Mouse (Mus musculus) intestine, embryonic 14.5 days (tissue): ENCODE data around the gene Cadm2. TPM values are rescaled to one million over a fixed set of nuclear protein-coding genes. Genes with fewer than 3 reads are reported as not detected.

Experiments used
- ATAC-seq: fragments of 200-750 bp; cut with Nextera tagmentation; replicated peaks from 2 replicates; pipeline ENCODE4 v1.8.0; 2017; ENCODE audit warnings: low read depth, moderate number of reproducible peaks, moderate TSS enrichment, moderate library complexity; ENCODE audit not compliant: low FRiP score, low TSS enrichment
- DNase-seq: peaks from one replicate; pipeline ENCODE4 v3.0.0-alpha.2; 2018; ENCODE audit warnings: low spot score
- H3K27ac ChIP-seq: fragments of 300-500 bp; sonication (generic); 2 replicates; pipeline ENCODE4 v1.5.1; 2014; ENCODE audit warnings: low read depth, mild to moderate bottlenecking, control low read depth
- H3K27me3 ChIP-seq: fragments of 300-500 bp; sonication (generic); replicated peaks from 2 replicates; pipeline ENCODE4 v1.6.1; 2014; ENCODE audit warnings: low read length, control low read depth; ENCODE audit not compliant: control insufficient read depth, insufficient read depth
- H3K36me3 ChIP-seq: fragments of 300-500 bp; sonication (generic); 2 replicates; pipeline ENCODE4 v1.6.1; 2014; ENCODE audit warnings: low read length, control low read depth; ENCODE audit not compliant: control insufficient read depth, insufficient read depth
- H3K4me1 ChIP-seq: fragments of 300-500 bp; sonication (generic); replicated peaks from 2 replicates; pipeline ENCODE4 v1.6.1; 2014; ENCODE audit warnings: low read length, control low read depth, mixed read lengths; ENCODE audit not compliant: control insufficient read depth, insufficient read depth
- H3K4me2 ChIP-seq: fragments of 300-500 bp; sonication (generic); 2 replicates; pipeline ENCODE4 v1.6.1; 2014; ENCODE audit warnings: low read length
- H3K4me3 ChIP-seq: fragments of 300-500 bp; sonication (generic); 2 replicates; pipeline ENCODE4 v1.5.1; 2014; ENCODE audit warnings: low read depth, low read length, control low read depth, mixed read lengths
- H3K9ac ChIP-seq: fragments of 300-500 bp; sonication (generic); 2 replicates; pipeline ENCODE4 v1.6.1; 2014; ENCODE audit warnings: mild to moderate bottlenecking, low read length
- H3K9me3 ChIP-seq: fragments of 300-500 bp; sonication (generic); 2 replicates; pipeline ENCODE4 v1.6.1; 2016; ENCODE audit warnings: low read length, control low read depth; ENCODE audit not compliant: control insufficient read depth
- WGBS: fragments of 180-500 bp; shearing (Covaris S2); extraction: QIAGEN DNeasy Blood & Tissue Kit; methylation state at CpG from one replicate; pipeline ENCODE4 v1.1.7; 2014; 5-methylcytosine and 5-hydroxymethylcytosine counted together
- polyA plus RNA-seq: library from polyadenylated mRNA; unstranded; fragments of >200 nt; fragmentation: Nextera tagmentation; extraction: Ambion mirVana; gene quantifications from 2 replicates; pipeline ENCODE4 v1.2.1, GENCODE M21; 2014

Gene Cadm2
- polyA plus RNA-seq, 1 experiment from 2014 or later: 0.91 TPM

DNA sequence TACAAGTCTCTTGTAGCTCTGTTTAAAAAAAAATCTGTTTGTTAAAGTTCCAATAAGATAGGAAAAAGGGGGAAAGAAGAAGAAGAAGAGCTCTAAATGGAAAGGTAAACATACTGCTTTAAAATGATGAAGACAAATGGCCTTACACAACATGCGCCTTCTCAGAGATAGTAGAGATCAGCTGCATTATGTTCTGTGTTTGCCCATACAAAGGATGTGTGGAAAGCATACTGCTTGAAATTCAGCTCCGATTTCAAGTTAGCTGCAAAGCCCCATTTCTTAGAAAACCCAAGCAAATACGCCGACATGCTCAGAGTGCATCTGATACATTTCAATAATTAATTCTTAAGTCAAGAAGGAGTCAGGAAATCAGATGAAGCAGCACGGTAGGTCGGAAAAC, 684.4 kb downstream of the Cadm2 start:
- ATAC-seq (no peak), DNase-seq (no peak)
- no peaks in the 10 kb centered on the region for H3K4me1 ChIP-seq
- H3K4me2 ChIP-seq: no peak overlapping the region
- no peaks in the 10 kb centered on the region for H3K27me3 ChIP-seq
- no peak overlapping the region for H3K4me3 ChIP-seq
- no peak overlapping the region for H3K27ac ChIP-seq
- 75% methylated on average over 6 of the region's 6 CpGs for WGBS
- H3K9ac ChIP-seq: no peak overlapping the region
- no peaks in the 10 kb centered on the region for H3K9me3 ChIP-seq
- no peaks in the 10 kb centered on the region for H3K36me3 ChIP-seq

DNA sequence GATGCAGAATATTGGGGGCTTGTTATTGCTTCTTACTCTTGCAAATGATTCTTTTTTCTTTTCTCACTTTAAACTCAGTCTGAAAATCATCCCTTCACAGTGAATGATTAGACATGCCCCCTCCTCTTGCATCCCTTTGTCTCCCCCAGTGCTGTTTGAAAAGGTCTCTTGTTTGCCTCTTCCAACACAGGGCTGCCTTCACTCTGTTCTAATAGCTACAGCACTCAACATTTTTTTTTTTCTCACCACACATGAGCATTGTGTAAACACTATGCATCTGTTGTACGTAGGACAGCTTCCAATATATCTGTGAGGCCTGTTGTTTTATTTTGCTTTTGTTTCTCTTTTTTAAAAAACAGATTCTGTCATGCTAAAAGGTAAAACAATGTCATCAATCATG, 695.2 kb downstream of the Cadm2 start:
- Histone ChIP-seq H3K36me3 (no peaks in the 10 kb centered on the region), H3K4me1 (no peaks in the 10 kb centered on the region), H3K9me3 (no peaks in the 10 kb centered on the region), H3K27me3 (no peaks in the 10 kb centered on the region), H3K4me2 (no peak overlapping the region), H3K9ac (no peak overlapping the region), H3K4me3 (no peak overlapping the region), H3K27ac (no peak overlapping the region)
- no peak for DNase-seq
- WGBS: 23% methylated on average over 1 of the region's 1 CpGs
- ATAC-seq: no peak

DNA sequence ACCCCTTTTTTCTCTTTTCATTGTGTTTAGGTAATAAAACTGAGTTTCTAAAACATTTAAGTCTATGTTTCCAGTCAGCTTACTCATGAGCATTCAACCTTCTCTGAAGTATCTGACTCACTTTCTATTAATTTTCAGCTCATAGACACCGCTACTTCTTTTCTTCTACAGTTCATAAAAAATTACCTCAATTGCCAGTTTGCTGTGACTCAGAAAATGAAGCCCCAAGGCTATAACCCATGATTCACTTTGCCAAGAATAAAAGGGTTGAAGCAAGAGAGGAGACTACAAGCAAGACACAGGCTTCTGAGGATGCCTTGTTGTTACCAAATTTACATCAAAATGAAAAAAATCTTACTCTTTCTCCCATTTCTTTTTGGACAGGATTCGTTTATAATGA, 698.0 kb downstream of the Cadm2 start:
- no peaks in the 10 kb centered on the region for H3K4me1 ChIP-seq
- H3K27ac ChIP-seq: no peak overlapping the region
- DNase-seq (no peak), ATAC-seq (no peak)
- H3K27me3 ChIP-seq: no peaks in the 10 kb centered on the region
- no peak overlapping the region for H3K4me3 ChIP-seq
- H3K9ac ChIP-seq: no peak overlapping the region
- no peaks in the 10 kb centered on the region for H3K9me3 ChIP-seq
- 76% methylated on average over 2 of the region's 2 CpGs for WGBS
- no peaks in the 10 kb centered on the region for H3K36me3 ChIP-seq
- H3K4me2 ChIP-seq: no peak overlapping the region

DNA sequence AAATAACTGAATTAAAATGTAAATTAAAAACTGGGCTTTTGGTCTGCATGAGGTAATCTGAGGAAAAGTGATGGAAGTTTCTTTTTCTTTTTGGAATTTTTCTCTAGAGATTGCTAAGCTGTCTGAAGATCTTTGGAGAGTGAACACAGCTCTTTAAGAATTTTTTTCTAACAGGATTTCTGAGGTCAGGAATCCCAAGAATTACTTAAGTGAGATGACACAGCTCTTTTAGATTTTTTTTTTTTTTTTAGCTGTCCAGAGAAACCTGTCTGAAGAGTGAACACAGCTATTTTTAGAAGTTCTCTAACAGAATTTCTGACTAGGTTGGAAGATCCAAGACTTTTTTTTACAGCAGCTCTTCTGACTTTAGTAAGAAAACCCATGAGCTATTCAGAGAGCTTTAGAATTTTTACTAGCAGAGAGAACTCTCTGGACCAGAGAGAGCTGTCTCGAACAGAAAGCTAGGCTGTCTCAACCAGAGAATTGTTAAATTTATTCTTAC, 699.2 kb downstream of the Cadm2 start:
- ATAC-seq: no peak

DNA sequence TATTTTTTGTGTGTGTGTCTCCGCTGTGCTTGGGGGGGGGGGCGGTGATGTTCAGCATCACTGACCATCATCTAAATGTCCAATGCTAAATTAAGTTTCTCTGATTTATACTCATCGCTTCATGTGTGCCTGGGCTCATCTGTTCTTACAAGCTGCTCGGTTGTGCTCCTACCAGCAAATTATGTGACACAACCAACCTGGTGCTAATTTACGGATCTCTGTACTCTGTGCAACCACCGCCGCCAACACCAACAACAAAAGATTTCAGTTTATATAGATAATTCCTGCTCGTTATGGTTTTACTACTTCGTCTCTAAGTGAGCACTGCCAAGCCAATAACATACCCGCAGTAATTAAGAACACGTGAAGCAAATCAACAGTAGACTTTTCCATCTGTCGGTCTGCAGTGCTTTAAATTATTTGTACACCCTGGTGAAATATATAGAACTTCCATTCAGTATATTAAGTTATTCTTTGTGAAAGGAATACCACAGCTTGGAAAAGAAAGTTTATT, 700.8 kb downstream of the Cadm2 start:
- H3K4me2 ChIP-seq: no peak overlapping the region
- no peak for DNase-seq
- H3K9ac ChIP-seq: no peak overlapping the region
- H3K4me1 ChIP-seq: no peaks in the 10 kb centered on the region
- WGBS: 91% methylated on average over 12 of the region's 12 CpGs
- H3K4me3 ChIP-seq: no peak overlapping the region
- H3K9me3 ChIP-seq: no peaks in the 10 kb centered on the region
- no peaks in the 10 kb centered on the region for H3K36me3 ChIP-seq
- ATAC-seq: no peak
- H3K27ac ChIP-seq: no peak overlapping the region
- no peaks in the 10 kb centered on the region for H3K27me3 ChIP-seq

More for the DNA sequence above, 699.2 kb downstream of the Cadm2 start:
- DNase-seq: no peak
- Histone ChIP-seq H3K27me3 (no peaks in the 10 kb centered on the region), H3K4me1 (no peaks in the 10 kb centered on the region), H3K27ac (no peak overlapping the region), H3K9me3 (no peaks in the 10 kb centered on the region), H3K9ac (no peak overlapping the region), H3K4me2 (no peak overlapping the region), H3K36me3 (no peaks in the 10 kb centered on the region), H3K4me3 (no peak overlapping the region)
- 80% methylated on average over 1 of the region's 1 CpGs for WGBS

DNA sequence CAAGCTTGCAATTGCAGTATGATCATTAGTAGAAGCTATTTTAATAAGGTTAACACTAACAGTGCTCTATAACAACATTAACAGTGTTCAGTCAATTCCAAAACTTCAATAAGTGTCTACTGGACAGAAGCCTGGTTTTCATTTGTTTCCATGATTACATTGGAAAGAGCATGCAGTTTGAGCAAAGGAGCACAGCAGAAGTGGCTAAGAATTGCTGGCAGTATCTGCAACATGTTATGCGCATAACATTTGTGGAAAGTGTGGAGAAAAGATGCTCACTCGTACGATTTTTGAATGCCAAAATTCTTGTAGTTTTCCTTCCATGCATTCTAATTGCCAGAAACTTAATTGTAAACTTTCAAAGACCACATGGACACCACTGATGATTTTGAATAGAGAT, 718.9 kb downstream of the Cadm2 start:
- DNase-seq (no peak), ATAC-seq (no peak)
- WGBS: 94% methylated on average over 3 of the region's 3 CpGs

DNA sequence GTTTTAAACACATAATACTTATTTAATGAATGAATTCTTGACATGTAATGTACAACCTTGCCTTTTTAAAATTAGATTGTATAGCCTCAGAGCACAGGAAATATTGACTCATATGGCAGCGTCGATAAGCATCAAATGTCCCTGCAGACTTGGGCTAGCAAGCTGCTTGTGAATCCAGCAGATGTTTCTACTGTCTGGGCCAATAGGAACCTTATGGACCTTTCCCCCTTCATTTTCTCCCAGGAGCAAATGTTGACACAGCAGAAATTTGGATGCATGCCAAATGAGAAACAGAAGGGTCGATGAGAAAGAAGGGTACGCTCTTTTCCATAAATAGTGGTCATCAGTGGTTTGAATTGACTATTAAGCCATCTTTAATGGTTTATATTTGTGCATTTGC, 720.0 kb downstream of the Cadm2 start:
- Histone ChIP-seq H3K4me3 (no peak overlapping the region), H3K27me3 (no peaks in the 10 kb centered on the region), H3K9ac (no peak overlapping the region), H3K27ac (no peak overlapping the region), H3K4me1 (no peaks in the 10 kb centered on the region), H3K9me3 (no peaks in the 10 kb centered on the region), H3K4me2 (no peak overlapping the region), H3K36me3 (no peaks in the 10 kb centered on the region)
- WGBS: 56% methylated on average over 4 of the region's 4 CpGs
- DNase-seq (no peak), ATAC-seq (no peak)

More for the DNA sequence above, 718.9 kb downstream of the Cadm2 start:
- H3K27ac ChIP-seq: no peak overlapping the region
- H3K4me3 ChIP-seq: no peak overlapping the region
- no peaks in the 10 kb centered on the region for H3K4me1 ChIP-seq
- H3K27me3 ChIP-seq: no peaks in the 10 kb centered on the region
- no peaks in the 10 kb centered on the region for H3K9me3 ChIP-seq
- H3K9ac ChIP-seq: no peak overlapping the region
- no peaks in the 10 kb centered on the region for H3K36me3 ChIP-seq
- H3K4me2 ChIP-seq: no peak overlapping the region

DNA sequence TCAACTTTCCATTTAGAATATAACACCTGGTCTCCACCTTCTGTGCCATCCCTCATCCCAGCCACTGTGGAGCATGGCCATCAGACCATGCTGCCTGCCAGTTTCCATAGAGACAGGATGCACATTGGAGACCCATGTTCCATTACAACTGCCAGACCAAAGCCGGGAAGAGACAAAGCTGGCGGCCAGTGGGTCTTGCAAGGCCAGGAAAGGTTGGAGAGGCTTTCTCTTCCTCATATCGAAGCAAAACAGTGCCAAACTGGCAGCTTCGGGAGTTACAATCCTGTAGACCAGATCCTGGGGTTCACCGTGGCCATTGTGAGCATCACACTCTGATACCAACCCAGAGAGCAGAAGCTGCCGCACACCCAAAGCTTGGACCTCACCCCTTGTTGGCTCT, 728.3 kb downstream of the Cadm2 start:
- H3K9me3 ChIP-seq: no peaks in the 10 kb centered on the region
- H3K27ac ChIP-seq: no peak overlapping the region
- WGBS: 81% methylated on average over 6 of the region's 6 CpGs
- no peaks in the 10 kb centered on the region for H3K36me3 ChIP-seq
- H3K9ac ChIP-seq: no peak overlapping the region
- ATAC-seq: no peak
- DNase-seq: no peak
- no peak overlapping the region for H3K4me3 ChIP-seq
- H3K27me3 ChIP-seq: no peaks in the 10 kb centered on the region
- H3K4me1 ChIP-seq: no peaks in the 10 kb centered on the region
- no peak overlapping the region for H3K4me2 ChIP-seq

DNA sequence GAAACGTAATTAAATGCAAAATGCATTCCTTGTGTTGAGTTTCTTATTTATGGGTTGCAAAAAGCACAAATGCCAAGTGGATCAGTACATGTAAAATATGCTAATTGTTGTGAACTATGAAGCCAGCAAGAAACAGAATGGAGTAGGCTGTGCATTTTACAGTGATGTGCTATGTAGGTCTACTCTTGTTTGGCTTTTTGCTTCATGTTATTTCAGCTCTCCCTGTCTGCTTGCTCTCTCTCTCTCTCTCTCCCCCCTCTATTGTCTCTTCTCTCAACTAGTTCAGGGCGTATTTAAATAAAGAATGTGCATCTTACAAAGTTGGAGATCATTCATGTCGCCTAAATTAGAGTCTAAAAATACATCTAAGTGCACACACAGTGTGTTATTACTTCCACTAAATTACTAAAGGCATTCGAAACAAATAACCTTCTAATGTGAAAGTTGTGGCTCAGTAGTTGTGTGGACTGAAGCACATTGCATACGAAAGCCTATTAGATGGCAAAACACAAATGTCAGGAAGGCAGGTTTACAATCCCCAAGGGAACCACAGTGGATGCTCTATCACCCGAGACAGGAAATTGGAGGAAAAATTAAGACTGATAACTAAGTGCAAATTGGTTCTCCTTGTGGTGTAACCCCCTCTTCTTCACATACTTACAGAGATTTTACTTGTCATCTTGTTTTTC, 729.0 kb downstream of the Cadm2 start:
- DNase-seq (no peak), ATAC-seq (no peak)
- H3K36me3 ChIP-seq: no peaks in the 10 kb centered on the region

More for the DNA sequence above, 729.0 kb downstream of the Cadm2 start:
- Histone ChIP-seq H3K9ac (no peak overlapping the region), H3K27ac (no peak overlapping the region), H3K9me3 (no peaks in the 10 kb centered on the region), H3K4me3 (no peak overlapping the region), H3K27me3 (no peaks in the 10 kb centered on the region), H3K4me2 (no peak overlapping the region), H3K4me1 (no peaks in the 10 kb centered on the region)
- WGBS: 76% methylated on average over 6 of the region's 6 CpGs
